Mouse (Mus musculus): Measurements from ENCODE around the gene Nup50.

Nup50 gene

GRCm38 (mm10) chr15:84989098-84989497 is 65.9 kb downstream of the Nup50 start:
- no peak for DNase-seq (ENCODE audit: low read depth, low spot score)

GRCm38 (mm10) chr15:84989771-84990170 is 66.6 kb downstream of the Nup50 start:
- DNase-seq (ENCODE audit: low read depth, low spot score): no peak

Data from telencephalon, adult 2 months (tissue).